Mouse (Mus musculus): Measurements from ENCODE around the gene Best3. TPM values are rescaled to one million over a fixed set of nuclear protein-coding genes. Genes with fewer than 3 reads are reported as not detected.

Gene Best3
- polyA plus RNA-seq, 1 experiment from 2014 or later, result 0.18 TPM

GRCm38 (mm10) chr10:116984836-116985235 lies 1.3 kb upstream of the Best3 start:
- 64% methylated on average over 12 of the region's 12 CpGs for WGBS
- Histone ChIP-seq H3K4me1 (peaks cover 20% of the 10 kb centered on the region), H3K27me3 (ENCODE audit: insufficient read depth, poor library complexity, severe bottlenecking) (no peaks in the 10 kb centered on the region), H3K36me3 (no peaks in the 10 kb centered on the region), H3K9me3 (no peaks in the 10 kb centered on the region), H3K4me3 (no peak overlapping the region), H3K27ac (no peak overlapping the region)
- DNase-seq (ENCODE audit: low spot score), result no peak

GRCm38 (mm10) chr10:116993971-116994370 lies 7.9 kb downstream of the Best3 start:
- H3K27me3 ChIP-seq (ENCODE audit: insufficient read depth, poor library complexity, severe bottlenecking), result no peaks in the 10 kb centered on the region
- no peak overlapping the region for H3K4me3 ChIP-seq
- no peak overlapping the region for H3K27ac ChIP-seq
- H3K4me1 ChIP-seq, result peaks cover 15% of the 10 kb centered on the region
- H3K36me3 ChIP-seq, result no peaks in the 10 kb centered on the region
- WGBS, result 87% methylated on average over 8 of the region's 8 CpGs
- DNase-seq (ENCODE audit: low spot score), result no peak
- no peaks in the 10 kb centered on the region for H3K9me3 ChIP-seq

- Histone ChIP-seq H3K27ac (no peak overlapping the region), H3K4me3 (no peak overlapping the region), H3K27me3 (ENCODE audit: insufficient read depth, poor library complexity, severe bottlenecking) (no peaks in the 10 kb centered on the region), H3K36me3 (no peaks in the 10 kb centered on the region), H3K4me1 (peaks cover 15% of the 10 kb centered on the region), H3K9me3 (no peaks in the 10 kb centered on the region)
- WGBS, result 82% methylated on average over 5 of the region's 5 CpGs
- DNase-seq (ENCODE audit: low spot score), result no peak
These were observed 9.0 kb downstream of the Best3 start for GRCm38 (mm10) chr10:116995162-116995561.

- no peak for DNase-seq (ENCODE audit: low spot score)
- 63% methylated on average over 6 of the region's 6 CpGs for WGBS
- Histone ChIP-seq H3K27ac (peak overlapping the region; percentile 77), H3K27me3 (ENCODE audit: insufficient read depth, poor library complexity, severe bottlenecking) (no peaks in the 10 kb centered on the region), H3K4me1 (peaks cover 15% of the 10 kb centered on the region), H3K4me3 (no peak overlapping the region), H3K36me3 (no peaks in the 10 kb centered on the region), H3K9me3 (no peaks in the 10 kb centered on the region)
These were observed 9.6 kb downstream of the Best3 start for GRCm38 (mm10) chr10:116995584-116996235.

- Histone ChIP-seq H3K36me3 (no peaks in the 10 kb centered on the region), H3K9me3 (no peaks in the 10 kb centered on the region), H3K4me3 (no peak overlapping the region), H3K27ac (peak overlapping the region; percentile 77), H3K27me3 (ENCODE audit: insufficient read depth, poor library complexity, severe bottlenecking) (no peaks in the 10 kb centered on the region), H3K4me1 (peaks cover 17% of the 10 kb centered on the region)
- no peak for DNase-seq (ENCODE audit: low spot score)
- 38% methylated on average over 6 of the region's 6 CpGs for WGBS
These were observed 10.1 kb downstream of the Best3 start for GRCm38 (mm10) chr10:116996236-116996600.

- H3K27ac ChIP-seq, result no peak overlapping the region
- no peak overlapping the region for H3K4me3 ChIP-seq
- no peak for DNase-seq (ENCODE audit: low spot score)
- H3K36me3 ChIP-seq, result no peaks in the 10 kb centered on the region
- no peaks in the 10 kb centered on the region for H3K27me3 ChIP-seq (ENCODE audit: insufficient read depth, poor library complexity, severe bottlenecking)
- 80% methylated on average over 17 of the region's 17 CpGs for WGBS
- H3K9me3 ChIP-seq, result no peaks in the 10 kb centered on the region
- peaks cover 20% of the 10 kb centered on the region for H3K4me1 ChIP-seq
These were observed 12.8 kb downstream of the Best3 start for GRCm38 (mm10) chr10:116998716-116999455.

GRCm38 (mm10) chr10:117000975-117001374 lies 14.9 kb downstream of the Best3 start:
- DNase-seq (ENCODE audit: low spot score), result no peak
- H3K27me3 ChIP-seq (ENCODE audit: insufficient read depth, poor library complexity, severe bottlenecking), result no peaks in the 10 kb centered on the region
- no peaks in the 10 kb centered on the region for H3K9me3 ChIP-seq
- H3K4me1 ChIP-seq, result peaks cover 18% of the 10 kb centered on the region
- peak overlapping the region; percentile 64; the same call in 1 of the 2 replicates for H3K27ac ChIP-seq
- WGBS, result 47% methylated on average over 12 of the region's 12 CpGs
- H3K36me3 ChIP-seq, result no peaks in the 10 kb centered on the region
- H3K4me3 ChIP-seq, result no peak overlapping the region

GRCm38 (mm10) chr10:117004695-117005094 lies 18.6 kb downstream of the Best3 start:
- Histone ChIP-seq H3K4me3 (no peak overlapping the region), H3K36me3 (no peaks in the 10 kb centered on the region), H3K27me3 (ENCODE audit: insufficient read depth, poor library complexity, severe bottlenecking) (no peaks in the 10 kb centered on the region), H3K27ac (no peak overlapping the region), H3K4me1 (peaks cover 13% of the 10 kb centered on the region; the same call in 1 of the 2 replicates), H3K9me3 (no peaks in the 10 kb centered on the region)
- WGBS, result 87% methylated on average over 5 of the region's 5 CpGs
- DNase-seq (ENCODE audit: low spot score), result no peak

- H3K27ac ChIP-seq, result no peak overlapping the region; the same call in 1 of the 2 replicates
- H3K27me3 ChIP-seq (ENCODE audit: insufficient read depth, poor library complexity, severe bottlenecking), result no peaks in the 10 kb centered on the region
- no peaks in the 10 kb centered on the region for H3K9me3 ChIP-seq
- peaks cover 13% of the 10 kb centered on the region; the same call in 1 of the 2 replicates for H3K4me1 ChIP-seq
- no peaks in the 10 kb centered on the region for H3K36me3 ChIP-seq
- no peak for DNase-seq (ENCODE audit: low spot score)
- 73% methylated on average over 12 of the region's 12 CpGs for WGBS
- no peak overlapping the region for H3K4me3 ChIP-seq
These were observed 19.8 kb downstream of the Best3 start for GRCm38 (mm10) chr10:117005707-117006464.

GRCm38 (mm10) chr10:117009691-117010090 lies 23.6 kb downstream of the Best3 start:
- peaks cover 30% of the 10 kb centered on the region for H3K4me1 ChIP-seq
- WGBS, result 85% methylated on average over 6 of the region's 6 CpGs

GRCm38 (mm10) chr10:117011047-117011446 lies 24.9 kb downstream of the Best3 start:
- Histone ChIP-seq H3K9me3 (no peaks in the 10 kb centered on the region), H3K4me1 (peaks cover 35% of the 10 kb centered on the region), H3K36me3 (no peaks in the 10 kb centered on the region), H3K27me3 (ENCODE audit: insufficient read depth, poor library complexity, severe bottlenecking) (no peaks in the 10 kb centered on the region), H3K4me3 (no peak overlapping the region), H3K27ac (no peak overlapping the region; the same call in 1 of the 2 replicates)
- WGBS, result 61% methylated on average over 8 of the region's 8 CpGs
- no peak for DNase-seq (ENCODE audit: low spot score)

More at GRCm38 (mm10) chr10:117009691-117010090, 23.6 kb downstream of the Best3 start:
- H3K36me3 ChIP-seq, result no peaks in the 10 kb centered on the region
- no peaks in the 10 kb centered on the region for H3K27me3 ChIP-seq (ENCODE audit: insufficient read depth, poor library complexity, severe bottlenecking)
- no peak overlapping the region for H3K4me3 ChIP-seq
- H3K27ac ChIP-seq, result 0 out of 2 replicates have a peak overlapping the region, but pooled peaks have one; percentile 13
- no peaks in the 10 kb centered on the region for H3K9me3 ChIP-seq
- no peak for DNase-seq (ENCODE audit: low spot score)

GRCm38 (mm10) chr10:117013689-117014390 lies 27.7 kb downstream of the Best3 start:
- H3K27me3 ChIP-seq (ENCODE audit: insufficient read depth, poor library complexity, severe bottlenecking), result no peaks in the 10 kb centered on the region
- H3K4me3 ChIP-seq, result peak overlapping the region; percentile 31
- H3K27ac ChIP-seq, result peak overlapping the region; percentile 62
- DNase-seq (ENCODE audit: low spot score), result peak; percentile 88
- no peaks in the 10 kb centered on the region for H3K9me3 ChIP-seq
- no peaks in the 10 kb centered on the region for H3K36me3 ChIP-seq
- H3K4me1 ChIP-seq, result peaks cover 35% of the 10 kb centered on the region
- WGBS, result 25% methylated on average over 12 of the region's 12 CpGs

Data from heart, embryonic 10.5 days (tissue).